25 mouse cellular contexts compared by ENCODE assay signal in the genomic region with DNA sequence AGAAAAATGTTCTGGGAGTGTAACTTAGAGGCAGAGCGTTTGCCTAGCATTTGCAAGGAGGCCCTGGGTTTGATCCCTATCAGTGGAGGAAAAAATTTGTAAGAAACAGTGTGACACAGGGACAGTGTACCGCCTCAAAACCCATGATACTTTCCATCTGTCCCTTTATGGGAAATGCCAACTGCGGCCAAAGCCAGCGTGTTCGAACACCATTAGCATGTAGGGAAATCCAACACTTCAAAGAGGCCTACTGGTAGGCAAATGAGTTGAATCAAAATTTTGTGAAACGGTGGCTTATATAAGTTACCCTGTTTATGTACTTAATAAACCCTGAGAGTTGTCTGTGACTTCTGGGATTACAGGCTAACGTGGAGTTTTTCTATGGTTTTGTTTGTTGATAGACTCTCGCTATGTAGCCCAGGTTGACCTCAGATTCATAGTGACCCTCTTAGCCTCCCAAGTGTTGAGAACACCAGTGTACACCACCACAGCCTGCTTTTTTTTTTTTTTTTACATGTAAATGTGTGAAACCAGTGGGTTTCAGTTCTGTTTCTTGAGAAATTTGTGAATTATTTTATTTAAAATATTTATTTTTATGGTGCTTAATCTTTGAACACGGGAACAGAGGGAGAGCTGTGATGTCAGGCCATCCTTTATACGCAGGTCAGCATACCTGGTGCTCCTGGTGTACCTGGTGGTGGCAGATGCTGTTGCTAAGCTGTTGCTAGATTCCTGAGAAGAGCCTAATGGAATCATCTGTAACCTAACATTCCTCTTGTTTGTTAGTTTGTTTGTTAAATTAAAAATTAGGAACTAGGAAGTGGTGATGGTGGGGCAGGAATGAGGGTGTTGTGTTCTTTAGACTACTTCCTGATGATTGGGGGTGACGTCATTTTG. TPM values are rescaled to one million over a fixed set of nuclear protein-coding genes. Genes with fewer than 3 reads are reported as not detected.
DNase-seq lines count a peak whose midpoint lies in the region; ATAC-seq and TF ChIP-seq lines count a peak whose summit lies in the region.
"Had no signal": no experiment of that assay in that cellular context is flagged by ENCODE, and none has a peak within 500 bp of the region (broad histone marks: within the 10 kb centered on the region; RNA-seq: fewer than 3 reads in every experiment).

No protein-coding gene starts in this region.

- H3K36me3 ChIP-seq in heart, embryonic 15.5 days = no peaks in the 10 kb centered on the region; the same call in 1 of the 2 replicates
- no peaks in the 10 kb centered on the region for H3K36me3 ChIP-seq in testis, adult 2 months (ENCODE audit: control insufficient read depth, insufficient read depth, low read length)
- H3K36me3 ChIP-seq in splenic B cell, adult 2 months (ENCODE audit: control insufficient read depth, insufficient read depth, low read length, poor library complexity, severe bottlenecking) = 0 out of 2 replicates have a peak, but pooled peaks cover 3% of the 10 kb centered on the region
- H3K36me3 ChIP-seq in midbrain, embryonic 11.5 days (ENCODE audit: control insufficient read depth, insufficient read depth, low read length) = peaks cover 1% of the 10 kb centered on the region; the same call in 1 of the 2 replicates
- H3K36me3 ChIP-seq: hindbrain, embryonic 15.5 days; stomach, embryonic 15.5 days had no signal

- no peak for TF ChIP-seq CTCF in testis, adult 2 months (IDR thresholded peaks at IDR 0.05; ENCODE audit: control insufficient read depth, insufficient read depth, insufficient replicate concordance, low read depth, low read length)

- WGBS in heart, embryonic 15.5 days = 81% methylated on average over 11 of the region's 11 CpGs
- WGBS in midbrain, embryonic 11.5 days = 94% methylated on average over 11 of the region's 11 CpGs

- H3K27ac ChIP-seq in heart, embryonic 15.5 days = peak overlapping the region; percentile 37; the same call in 1 of the 2 replicates
- H3K27ac ChIP-seq in testis, adult 2 months (ENCODE audit: control insufficient read depth, insufficient read depth, low read depth, low read length) = peak overlapping the region; percentile 61; the same call in 1 of the 2 replicates
- H3K27ac ChIP-seq in midbrain, embryonic 11.5 days (ENCODE audit: low read depth, low read length) = no peak overlapping the region
- H3K27ac ChIP-seq: forebrain, embryonic 10.5 days; hindbrain, embryonic 15.5 days; liver, embryonic 14.5 days; midbrain, embryonic 13.5 days; stomach, embryonic 15.5 days had no signal

- no peak; the same call in 1 of the 2 replicates for TF ChIP-seq POLR2A in testis, adult 2 months (IDR thresholded peaks at IDR 0.05; ENCODE audit: control insufficient read depth, low read depth, low read length)

- ATAC-seq in heart, embryonic 15.5 days (replicated peaks; ENCODE audit: insufficient number of reproducible peaks, insufficient read depth, low FRiP score, low read depth) = no peak
- no peak for ATAC-seq in midbrain, embryonic 11.5 days (ENCODE audit: low FRiP score)
- ATAC-seq: activated CD4-positive, CD25-positive, alpha-beta regulatory T cell, adult 4 months; forebrain, embryonic 16.5 days; intestine, embryonic 16.5 days; midbrain, embryonic 13.5 days had no signal

- no peak overlapping the region; the same call in 1 of the 2 replicates for H3K9ac ChIP-seq in heart, embryonic 15.5 days
- no peak overlapping the region for H3K9ac ChIP-seq in midbrain, embryonic 11.5 days (ENCODE audit: low read length)
- H3K9ac ChIP-seq: hindbrain, embryonic 15.5 days; liver, embryonic 14.5 days; lung, embryonic 14.5 days; midbrain, embryonic 13.5 days; stomach, embryonic 15.5 days had no signal

- intact Hi-C loops in heart, postnatal 14 days (cut with DNase I) = loop anchor here (5.0 kb wide), 1 partner anchor 38 kb away; no protein-coding TSS in a partner anchor
- intact Hi-C loops in heart, postnatal 36 days (cut with DNase I) = no loop called here

- H3K4me2 ChIP-seq in heart, embryonic 15.5 days = no peak overlapping the region
- no peak overlapping the region for H3K4me2 ChIP-seq in midbrain, embryonic 11.5 days
- H3K4me2 ChIP-seq: hindbrain, embryonic 15.5 days; lung, embryonic 14.5 days; midbrain, embryonic 13.5 days; stomach, embryonic 15.5 days had no signal

- H3K9me3 ChIP-seq in heart, embryonic 15.5 days (replicated peaks) = no peaks in the 10 kb centered on the region
- H3K9me3 ChIP-seq in midbrain, embryonic 11.5 days (ENCODE audit: control insufficient read depth, low read length) = no peaks in the 10 kb centered on the region
- H3K9me3 ChIP-seq: forebrain, embryonic 10.5 days; hindbrain, embryonic 15.5 days; midbrain, embryonic 13.5 days; stomach, embryonic 15.5 days had no signal

- no peak overlapping the region for H3K4me3 ChIP-seq in heart, embryonic 15.5 days
- peak overlapping the region; percentile 70 for H3K4me3 ChIP-seq in testis, adult 2 months (ENCODE audit: control insufficient read depth, low read depth, low read length)
- no peak overlapping the region for H3K4me3 ChIP-seq in midbrain, embryonic 11.5 days (ENCODE audit: low read depth, low read length)
- H3K4me3 ChIP-seq: forebrain, embryonic 10.5 days; hindbrain, embryonic 15.5 days; midbrain, embryonic 13.5 days; stomach, embryonic 15.5 days had no signal

- H3K4me1 ChIP-seq in heart, embryonic 15.5 days (replicated peaks) = peaks cover 29% of the 10 kb centered on the region
- H3K4me1 ChIP-seq in testis, adult 2 months (ENCODE audit: control insufficient read depth, insufficient read depth, low read length) = peaks cover 7% of the 10 kb centered on the region
- peaks cover 7% of the 10 kb centered on the region for H3K4me1 ChIP-seq in midbrain, embryonic 11.5 days (ENCODE audit: control insufficient read depth, insufficient read depth, low read length)

- no peaks in the 10 kb centered on the region for H3K27me3 ChIP-seq in heart, embryonic 15.5 days
- no peaks in the 10 kb centered on the region for H3K27me3 ChIP-seq in testis, adult 2 months (ENCODE audit: control insufficient read depth, insufficient read depth, low read length)
- H3K27me3 ChIP-seq in splenic B cell, adult 2 months (ENCODE audit: control insufficient read depth, insufficient read depth, low read length, poor library complexity, severe bottlenecking) = no peaks in the 10 kb centered on the region
- H3K27me3 ChIP-seq in midbrain, embryonic 11.5 days (ENCODE audit: control insufficient read depth, insufficient read depth, low read length) = no peaks in the 10 kb centered on the region
- H3K27me3 ChIP-seq: hindbrain, embryonic 15.5 days; midbrain, embryonic 13.5 days; stomach, embryonic 15.5 days had no signal

- peak; percentile 80 for DNase-seq in heart, adult 11 months
- no peak for DNase-seq in heart, postnatal 14 days
- DNase-seq in heart, postnatal 36 days = no peak
- no peak for DNase-seq in testis, postnatal 10 days (ENCODE audit: low spot score)
- peak; percentile 51 for DNase-seq in splenic B cell, adult 2 months (ENCODE audit: low read depth, low spot score)
- no peak for DNase-seq in midbrain, embryonic 11.5 days (ENCODE audit: low spot score, missing footprints)
- DNase-seq: adrenal gland, adult 8-10 months; cerebellum, adult 11-12 months; cerebellum, postnatal 10 days; gastrocnemius, postnatal 10 days; kidney, adult 9 months; kidney, postnatal 36 days; lung, embryonic 14.5 days; spleen, adult 18-20 months had no signal

RNA-seq across cellular contexts. Expression of a gene that starts 6.5 kb away (rescaled TPM):
- total RNA-seq in heart, postnatal 14 days (2021) = 1 to 10 TPM in 1 of 2 experiments, not detected in 1; 1.1 TPM
- 1.1 and 1.5 TPM in 2 replicates for polyA plus RNA-seq in heart, embryonic 15.5 days (2015; fragmentation: Nextera tagmentation; extraction: Ambion mirVana)
- total RNA-seq in heart, postnatal 36 days (2021) = not detected
- 26.1 and 49.9 TPM in 2 replicates for polyA plus RNA-seq in testis, adult 2 months (2012; rRNA removed)
- polyA plus RNA-seq in midbrain, embryonic 11.5 days (2014; fragmentation: Nextera tagmentation; extraction: Ambion mirVana) = 1.4 and 1.6 TPM in 2 replicates
- total RNA-seq: megakaryocyte, adult 5-6 weeks had no signal
- polyA plus RNA-seq: activated CD4-positive, CD25-positive, alpha-beta regulatory T cell, adult 4 months had no signal

RNA-seq across cellular contexts. Expression of a gene that starts 6.9 kb away (rescaled TPM):
- 10 to 100 TPM; 51.8 to 57.0 TPM for total RNA-seq in heart, postnatal 14 days (2021)
- polyA plus RNA-seq in heart, embryonic 15.5 days (2015; fragmentation: Nextera tagmentation; extraction: Ambion mirVana) = 38.2 and 40.5 TPM in 2 replicates
- 10 to 100 TPM; 37.2 to 39.8 TPM for total RNA-seq in heart, postnatal 36 days (2021)
- polyA plus RNA-seq in testis, adult 2 months (2012; rRNA removed) = 32.4 and 37.2 TPM in 2 replicates
- polyA plus RNA-seq in midbrain, embryonic 11.5 days (2014; fragmentation: Nextera tagmentation; extraction: Ambion mirVana) = 47.7 and 48.6 TPM in 2 replicates

RNA-seq across cellular contexts. Expression of a gene that starts 21.8 kb away (rescaled TPM):
- total RNA-seq in heart, postnatal 14 days (2021) = 10 to 100 TPM; 26.1 to 28.5 TPM
- 57.6 and 59.3 TPM in 2 replicates for polyA plus RNA-seq in heart, embryonic 15.5 days (2015; fragmentation: Nextera tagmentation; extraction: Ambion mirVana)
- total RNA-seq in heart, postnatal 36 days (2021) = 10 to 100 TPM; 22.3 to 24.1 TPM
- 6.2 and 9.2 TPM in 2 replicates for polyA plus RNA-seq in testis, adult 2 months (2012; rRNA removed)
- 89.5 and 96.0 TPM in 2 replicates for polyA plus RNA-seq in midbrain, embryonic 11.5 days (2014; fragmentation: Nextera tagmentation; extraction: Ambion mirVana)

Comparison
In these comparisons a context has a peak if more than half of its experiments do, and no peak if none do; other contexts are left out.
1. DNase-seq: peak in heart, adult 11 months (single experiment) and splenic B cell, adult 2 months (single experiment); none in heart, postnatal 14 days (0 of 2), heart, postnatal 36 days (0 of 2), testis, postnatal 10 days (single experiment) and midbrain, embryonic 11.5 days (single experiment).
2. RNA of a gene that starts 6.5 kb away (polyA plus RNA-seq): 26.1 to 49.9 TPM in testis, adult 2 months; 1.4 to 1.6 TPM in midbrain, embryonic 11.5 days and 1.1 to 1.5 TPM in heart, embryonic 15.5 days; every median in the first group is over 10 times any median in the second.